Mouse (Mus musculus) heart, postnatal 36 days (tissue): ENCODE measurements at regions not wholly inside any gene's neighbourhood (a gene's known extent, or its start where the extent isn't known, plus 50 kb on each side); places are given as distances from the start of the nearest gene placed in this dataset.

Experiments
- DNase-seq, 2 experiments: peaks; one replicate each; pipeline ENCODE4 v3.0.0; 2021 to 2022
- intact Hi-C: fragments of 180-260 bp; cut with DNase I; formaldehyde crosslinking; loops from one replicate; pipeline ENCODE4 v1.15.1; 2025

- intact Hi-C loops, result no loop called here
- DNase-seq, result no peak
Measured at GRCm38 (mm10) chr8:92732229-92732628, 58.1 kb downstream of the Irx6 start.

DNA sequence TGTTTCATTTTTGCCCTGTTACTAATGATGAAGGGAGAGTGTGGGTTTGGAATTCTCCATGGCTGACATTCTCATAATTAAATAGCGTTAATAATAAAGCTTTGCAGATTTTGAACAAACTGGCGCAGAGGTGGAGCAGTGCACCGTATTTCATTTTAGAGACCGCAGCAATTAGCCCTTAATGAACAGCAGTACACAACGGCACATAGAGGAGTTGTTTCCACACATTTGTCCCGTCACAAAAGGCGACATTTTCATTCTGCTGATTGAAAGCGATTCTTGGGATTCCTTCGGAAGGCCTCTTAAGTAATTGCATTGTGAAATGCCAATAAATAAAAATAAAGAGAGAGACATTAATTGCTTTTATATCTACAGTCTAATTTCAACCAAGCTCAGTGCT lies 61.6 kb downstream of the Irx6 start:
- intact Hi-C loops, result no loop called here
- DNase-seq, result no peak

DNA sequence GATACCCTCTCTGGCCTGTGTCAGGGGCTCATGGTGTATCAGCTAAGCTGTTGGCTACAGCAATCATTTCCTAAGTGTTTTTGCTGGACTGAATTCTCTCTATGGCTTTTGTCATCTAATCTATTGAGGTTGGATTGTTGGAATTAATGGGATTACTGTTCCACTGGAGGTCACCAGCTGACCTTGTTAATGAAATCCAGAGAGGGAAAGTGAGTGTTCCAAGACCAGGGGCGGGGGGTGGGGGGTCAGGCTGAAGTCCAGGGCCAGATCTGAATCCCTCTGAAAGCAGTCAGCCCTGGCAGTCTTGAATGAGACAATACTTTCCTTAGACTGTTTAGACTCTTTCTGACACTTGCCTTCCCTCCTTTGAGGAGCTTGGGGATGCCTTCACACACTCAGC lies 64.0 kb downstream of the Irx6 start:
- intact Hi-C loops, result no loop called here
- no peak for DNase-seq

- intact Hi-C loops, result no loop called here
- no peak for DNase-seq
Measured at GRCm38 (mm10) chr8:92740286-92740808, 66.3 kb downstream of the Irx6 start.

GRCm38 (mm10) chr8:92741836-92742235 lies 67.7 kb downstream of the Irx6 start:
- intact Hi-C loops, result no loop called here
- DNase-seq, result no peak

DNA sequence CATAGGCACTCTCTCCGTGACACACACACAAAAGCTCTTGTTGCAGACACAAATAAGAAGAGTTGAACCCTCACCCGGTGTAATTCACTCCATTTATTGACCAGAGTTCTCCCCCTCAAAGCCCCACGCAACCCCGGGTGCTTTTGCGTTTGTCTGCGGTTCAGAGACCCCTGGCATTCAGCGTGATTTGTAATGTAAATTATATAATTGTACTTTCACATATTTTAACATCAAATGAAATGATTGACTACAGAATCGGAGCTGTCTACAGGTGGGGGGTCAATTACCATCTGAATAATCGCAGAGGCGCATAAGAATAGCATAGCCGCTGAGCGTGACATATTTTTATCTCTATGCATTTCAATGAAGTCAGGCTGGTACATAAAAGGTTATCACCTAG lies 69.0 kb downstream of the Irx6 start:
- intact Hi-C loops, result no loop called here
- DNase-seq, result no peak

DNA sequence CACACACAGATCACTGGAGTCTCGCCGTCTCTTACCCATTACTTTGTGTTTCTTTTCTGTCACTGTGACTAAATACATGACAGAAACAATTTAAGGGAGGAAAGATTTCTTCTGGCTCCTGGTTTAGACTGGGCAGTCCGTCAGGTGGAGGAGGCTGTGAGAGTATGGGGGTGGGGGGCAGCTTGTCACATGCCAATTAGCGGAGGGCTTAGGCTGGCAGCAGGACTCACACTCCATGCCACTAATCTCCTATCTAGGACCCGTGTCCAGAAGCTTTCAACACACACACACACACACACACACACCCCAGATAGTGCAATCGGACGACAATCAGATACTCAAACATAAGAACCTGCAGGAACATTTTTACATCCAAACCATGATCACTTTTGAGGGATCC lies 73.0 kb downstream of the Irx6 start:
- no peak for DNase-seq
- intact Hi-C loops, result no loop called here

DNA sequence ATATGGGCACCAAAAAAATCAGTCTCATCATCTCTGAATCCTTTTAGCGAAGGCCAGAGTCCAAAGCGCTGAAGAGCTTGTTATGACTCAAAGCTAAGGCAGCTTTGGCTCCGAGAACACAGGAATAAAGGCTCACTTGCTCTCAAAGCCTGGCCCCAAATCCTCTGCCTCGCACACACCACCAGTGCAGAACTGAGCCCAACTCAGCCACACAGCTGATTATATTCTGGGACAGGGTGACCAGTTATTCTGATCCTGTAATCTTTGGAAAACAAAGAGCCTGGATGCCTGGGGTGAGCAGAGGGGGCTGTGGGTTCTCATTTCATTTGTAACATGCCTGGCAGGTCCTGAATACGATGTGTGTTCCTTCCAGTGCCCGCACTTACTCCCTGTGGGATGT lies 73.9 kb downstream of the Irx6 start:
- no peak for DNase-seq
- intact Hi-C loops, result no loop called here

- intact Hi-C loops, result no loop called here
- no peak for DNase-seq
Measured at GRCm38 (mm10) chr8:92759848-92760247, 67.2 kb upstream of the Mmp2 start.

DNA sequence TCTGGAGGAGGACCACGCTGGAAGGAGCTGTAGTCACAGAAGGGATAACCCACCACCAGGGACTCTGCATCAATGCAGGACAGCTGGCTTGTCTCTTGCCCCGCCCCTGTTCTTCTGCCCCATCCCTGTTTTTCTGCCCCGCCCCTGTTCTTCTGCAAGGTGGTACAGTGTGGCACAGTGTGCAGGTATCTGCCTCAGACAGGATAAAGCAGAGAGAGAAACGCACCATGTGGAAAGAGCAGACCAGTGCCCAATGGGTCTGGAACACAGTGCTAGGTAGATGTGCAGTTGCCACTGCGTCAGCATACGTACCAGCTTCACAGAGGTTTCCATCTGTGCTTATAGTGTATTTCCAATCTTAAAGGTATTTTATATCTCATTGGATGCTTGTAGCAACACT lies 66.2 kb upstream of the Mmp2 start:
- no peak for DNase-seq
- intact Hi-C loops, result no loop called here

GRCm38 (mm10) chr8:92761959-92762600 lies 65.0 kb upstream of the Mmp2 start:
- DNase-seq, result no peak
- intact Hi-C loops, result no loop called here

- peak; percentile 13 to 21 for DNase-seq
- intact Hi-C loops, result no loop called here
Measured at GRCm38 (mm10) chr8:92771856-92772650, 55.0 kb upstream of the Mmp2 start.

DNA sequence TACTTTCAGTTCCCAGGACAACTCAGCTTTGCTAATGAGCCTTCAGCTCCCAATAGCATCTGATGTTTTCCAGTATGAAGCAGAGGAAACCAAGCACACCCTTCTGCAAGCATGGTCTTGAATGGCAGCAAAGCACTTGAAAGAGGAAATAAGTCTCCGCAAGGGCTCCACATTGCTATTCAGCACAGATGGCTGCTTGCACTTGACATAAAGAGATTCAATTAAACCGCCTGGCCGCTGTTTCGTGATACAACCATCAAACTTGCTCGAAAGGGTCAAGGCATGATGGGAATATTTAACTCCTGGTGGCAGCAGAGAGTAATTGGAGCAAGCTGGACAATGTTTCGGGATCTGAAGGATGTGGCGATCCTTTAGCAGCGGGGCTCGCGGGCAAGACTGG lies 54.3 kb upstream of the Mmp2 start:
- no peak for DNase-seq
- intact Hi-C loops, result no loop called here

DNA sequence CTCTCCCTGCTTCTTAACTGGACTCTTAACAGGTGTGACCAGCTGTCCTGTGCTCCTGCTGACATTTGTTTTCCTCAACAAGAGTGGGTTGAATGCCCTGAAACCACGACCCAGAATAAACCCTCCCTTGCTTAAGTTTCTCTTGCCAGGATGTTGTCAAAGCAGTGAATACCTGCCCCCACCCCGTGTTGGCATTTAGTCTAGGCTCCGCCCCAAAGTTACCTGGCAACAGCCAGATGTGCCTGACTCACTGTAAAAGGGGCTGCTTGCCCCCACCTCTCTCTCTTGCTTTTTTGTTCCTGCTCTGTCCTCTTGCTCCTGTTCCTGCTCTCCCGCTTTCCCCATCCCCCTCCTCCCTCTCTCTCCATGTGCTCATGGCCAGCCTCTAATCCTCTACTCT lies 51.9 kb upstream of the Mmp2 start:
- no peak for DNase-seq
- intact Hi-C loops, result no loop called here

GRCm38 (mm10) chr8:92777106-92777505 lies 50.0 kb upstream of the Mmp2 start:
- DNase-seq, result no peak
- intact Hi-C loops, result no loop called here
